Mouse (Mus musculus) gastrocnemius, adult 2 months (tissue): Measurements from ENCODE around the gene Rest. TPM values are rescaled to one million over a fixed set of nuclear protein-coding genes. Genes with fewer than 3 reads are reported as not detected.

Experiments used
- DNase-seq: peaks from one replicate; pipeline ENCODE4 v3.0.0; 2022
- H3K27ac ChIP-seq: fragments of 200-600 bp; 2 replicates; pipeline ENCODE4 v1.8.1; 2022; ENCODE audit warnings: mild to moderate bottlenecking
- H3K4me3 ChIP-seq: fragments of 200-600 bp; 2 replicates; pipeline ENCODE4 v1.8.1; 2022; ENCODE audit warnings: mild to moderate bottlenecking, moderate library complexity
- CTCF ChIP-seq: fragments of 200-600 bp; IDR thresholded peaks from 2 replicates; pipeline ENCODE4 v1.8.1; 2022; ENCODE audit warnings: antibody characterized with exemption, mild to moderate bottlenecking, moderate library complexity
- intact Hi-C: fragments of 180-260 bp; cut with DNase I; formaldehyde crosslinking; loops from one replicate; pipeline ENCODE4 v1.15.1; 2025
- total RNA-seq, 2 experiments: library from RNA; stranded (reverse); gene quantifications; 2 replicates each; pipeline ENCODE4 v1.2.3; 2021

The Rest gene
- total RNA-seq, 2 experiments from 2014 or later, result 7.8 to 9.2 TPM

- intact Hi-C loops, result loop anchor here (5.0 kb wide), 1 partner anchor 40 kb away; no protein-coding TSS in a partner anchor
- DNase-seq, result no peak
- no peak for TF ChIP-seq CTCF
- no peak overlapping the region; the same call in 1 of the 2 replicates for H3K4me3 ChIP-seq
- H3K27ac ChIP-seq, result no peak overlapping the region
Measured at GRCm38 (mm10) chr5:77267441-77267840, 2.1 kb downstream of the Rest start.

GRCm38 (mm10) chr5:77267957-77268624, 2.8 kb downstream of the Rest start:
- TF ChIP-seq CTCF, result no peak
- Histone ChIP-seq H3K27ac (no peak overlapping the region), H3K4me3 (no peak overlapping the region)
- no peak for DNase-seq
- intact Hi-C loops, result loop anchor here (5.0 kb wide), 1 partner anchor 39 kb away; no protein-coding TSS in a partner anchor

- H3K4me3 ChIP-seq, result no peak overlapping the region
- DNase-seq, result no peak
- TF ChIP-seq CTCF, result peak; percentile 48
- H3K27ac ChIP-seq, result no peak overlapping the region
- intact Hi-C loops, result loop anchor here (5.0 kb wide), 1 partner anchor 38 kb away; no protein-coding TSS in a partner anchor
Measured at GRCm38 (mm10) chr5:77269399-77269798, 4.1 kb downstream of the Rest start.

GRCm38 (mm10) chr5:77273151-77273550, 7.9 kb downstream of the Rest start:
- Histone ChIP-seq H3K27ac (no peak overlapping the region), H3K4me3 (no peak overlapping the region)
- DNase-seq, result no peak
- no peak for TF ChIP-seq CTCF
- intact Hi-C loops, result no loop called here

- intact Hi-C loops, result no loop called here
- TF ChIP-seq CTCF, result peak; percentile 70
- Histone ChIP-seq H3K4me3 (no peak overlapping the region), H3K27ac (no peak overlapping the region)
- DNase-seq, result no peak
Measured at GRCm38 (mm10) chr5:77275950-77276349, 10.7 kb downstream of the Rest start.

GRCm38 (mm10) chr5:77277204-77277603, 11.9 kb downstream of the Rest start:
- DNase-seq, result no peak
- Histone ChIP-seq H3K4me3 (no peak overlapping the region), H3K27ac (no peak overlapping the region)
- intact Hi-C loops, result no loop called here
- no peak for TF ChIP-seq CTCF

GRCm38 (mm10) chr5:77281518-77282174, 16.4 kb downstream of the Rest start:
- DNase-seq, result no peak
- Histone ChIP-seq H3K4me3 (no peak overlapping the region), H3K27ac (no peak overlapping the region)
- intact Hi-C loops, result no loop called here
- no peak for TF ChIP-seq CTCF

- Histone ChIP-seq H3K4me3 (no peak overlapping the region), H3K27ac (no peak overlapping the region)
- TF ChIP-seq CTCF, result no peak
- intact Hi-C loops, result no loop called here
- no peak for DNase-seq
Measured at GRCm38 (mm10) chr5:77282242-77282641, 17.0 kb downstream of the Rest start.

- Histone ChIP-seq H3K27ac (no peak overlapping the region), H3K4me3 (no peak overlapping the region)
- DNase-seq, result no peak
- intact Hi-C loops, result no loop called here
- TF ChIP-seq CTCF, result no peak
Measured at GRCm38 (mm10) chr5:77285685-77286084, 20.4 kb downstream of the Rest start.

GRCm38 (mm10) chr5:77286904-77287303, 21.6 kb downstream of the Rest start:
- DNase-seq, result no peak
- H3K27ac ChIP-seq, result no peak overlapping the region
- intact Hi-C loops, result no loop called here
- TF ChIP-seq CTCF, result no peak
- H3K4me3 ChIP-seq, result no peak overlapping the region

- no peak for TF ChIP-seq CTCF
- DNase-seq, result no peak
- Histone ChIP-seq H3K27ac (no peak overlapping the region), H3K4me3 (no peak overlapping the region)
- intact Hi-C loops, result no loop called here
Measured at GRCm38 (mm10) chr5:77287901-77288300, 22.6 kb downstream of the Rest start.

- Histone ChIP-seq H3K4me3 (no peak overlapping the region), H3K27ac (no peak overlapping the region)
- intact Hi-C loops, result no loop called here
- no peak for TF ChIP-seq CTCF
- no peak for DNase-seq
Measured at GRCm38 (mm10) chr5:77289686-77290085, 24.4 kb downstream of the Rest start.

GRCm38 (mm10) chr5:77290606-77291005, 25.3 kb downstream of the Rest start:
- TF ChIP-seq CTCF, result no peak; the same call in 1 of the 2 replicates
- Histone ChIP-seq H3K27ac (no peak overlapping the region), H3K4me3 (no peak overlapping the region)
- intact Hi-C loops, result no loop called here
- no peak for DNase-seq
